Mouse (Mus musculus) erythroblast, embryonic 14.5 days (primary cell): ENCODE results near the gene Nfia. TPM values are rescaled to one million over a fixed set of nuclear protein-coding genes. Genes with fewer than 3 reads are reported as not detected.

Source experiments
- H3K27me3 ChIP-seq: 2 replicates; pipeline ENCODE4 v1.6.1; 2012; ENCODE audit warnings: inconsistent platforms; ENCODE audit not compliant: control insufficient read depth
- H3K36me3 ChIP-seq: 2 replicates; pipeline ENCODE4 v1.6.1; 2012; ENCODE audit warnings: mild to moderate bottlenecking, inconsistent platforms; ENCODE audit not compliant: control insufficient read depth
- H3K4me1 ChIP-seq: 2 replicates; pipeline ENCODE4 v1.6.1; 2012; ENCODE audit warnings: inconsistent platforms; ENCODE audit not compliant: control insufficient read depth
- H3K4me3 ChIP-seq: replicated peaks from 2 replicates; pipeline ENCODE3; 2012; ENCODE audit warnings: moderate library complexity, mild to moderate bottlenecking, inconsistent platforms
- H3K9me3 ChIP-seq: 2 replicates; pipeline ENCODE4 v1.6.1; 2012; ENCODE audit warnings: low read length, inconsistent platforms, mixed read lengths; ENCODE audit not compliant: control insufficient read depth
- GATA1 ChIP-seq: IDR thresholded peaks from 2 replicates; pipeline ENCODE4 v1.6.1; 2012; ENCODE audit warnings: low read length, inconsistent platforms, mixed read lengths
- TAL1 ChIP-seq: IDR thresholded peaks from 3 replicates; pipeline ENCODE4 v1.6.1; 2012; ENCODE audit warnings: low read length, inconsistent platforms, mixed read lengths
- polyA plus RNA-seq: library from polyadenylated mRNA; stranded (reverse); fragments of >175 nt; gene quantifications from 2 replicates; pipeline ENCODE4 v1.2.3, GENCODE M21; 2012

The Nfia gene
- polyA plus RNA-seq, 1 experiment, result 0.08 TPM

- Histone ChIP-seq H3K4me3 (no peak overlapping the region), H3K36me3 (no peaks in the 10 kb centered on the region), H3K9me3 (no peaks in the 10 kb centered on the region), H3K4me1 (no peaks in the 10 kb centered on the region), H3K27me3 (no peaks in the 10 kb centered on the region)
- TF ChIP-seq TAL1, result no peak
- TF ChIP-seq GATA1, result no peak
Measured at GRCm38 (mm10) chr4:98076106-98076505, 303.6 kb downstream of the Nfia start.

GRCm38 (mm10) chr4:98076624-98077023 lies 304.1 kb downstream of the Nfia start:
- TF ChIP-seq GATA1, result no peak
- TF ChIP-seq TAL1, result no peak
- no peak overlapping the region for H3K4me3 ChIP-seq
- no peaks in the 10 kb centered on the region for H3K36me3 ChIP-seq
- no peaks in the 10 kb centered on the region for H3K27me3 ChIP-seq
- H3K4me1 ChIP-seq, result no peaks in the 10 kb centered on the region
- no peaks in the 10 kb centered on the region for H3K9me3 ChIP-seq

- TF ChIP-seq GATA1 (no peak), TAL1 (no peak)
- H3K4me3 ChIP-seq, result no peak overlapping the region
- H3K36me3 ChIP-seq, result no peaks in the 10 kb centered on the region
- no peaks in the 10 kb centered on the region for H3K9me3 ChIP-seq
- no peaks in the 10 kb centered on the region for H3K27me3 ChIP-seq
- H3K4me1 ChIP-seq, result no peaks in the 10 kb centered on the region
Measured at GRCm38 (mm10) chr4:98080586-98080985, 308.1 kb downstream of the Nfia start.

- TF ChIP-seq GATA1, result no peak
- no peak for TF ChIP-seq TAL1
- H3K4me1 ChIP-seq, result no peaks in the 10 kb centered on the region
- H3K9me3 ChIP-seq, result no peaks in the 10 kb centered on the region
- H3K4me3 ChIP-seq, result no peak overlapping the region
- H3K36me3 ChIP-seq, result no peaks in the 10 kb centered on the region
- H3K27me3 ChIP-seq, result no peaks in the 10 kb centered on the region
Measured at GRCm38 (mm10) chr4:98081962-98082361, 309.4 kb downstream of the Nfia start.

- Histone ChIP-seq H3K9me3 (no peaks in the 10 kb centered on the region), H3K27me3 (no peaks in the 10 kb centered on the region), H3K4me3 (no peak overlapping the region), H3K36me3 (no peaks in the 10 kb centered on the region), H3K4me1 (no peaks in the 10 kb centered on the region)
- TF ChIP-seq GATA1 (no peak), TAL1 (no peak)
Measured at GRCm38 (mm10) chr4:98082512-98082911, 310.0 kb downstream of the Nfia start.

- H3K36me3 ChIP-seq, result no peaks in the 10 kb centered on the region
- TF ChIP-seq TAL1 (no peak), GATA1 (no peak)
- no peaks in the 10 kb centered on the region for H3K27me3 ChIP-seq
- no peaks in the 10 kb centered on the region for H3K4me1 ChIP-seq
- H3K4me3 ChIP-seq, result no peak overlapping the region
- H3K9me3 ChIP-seq, result no peaks in the 10 kb centered on the region
Measured at GRCm38 (mm10) chr4:98085060-98085459, 312.5 kb downstream of the Nfia start.

- Histone ChIP-seq H3K9me3 (no peaks in the 10 kb centered on the region), H3K36me3 (no peaks in the 10 kb centered on the region), H3K4me1 (no peaks in the 10 kb centered on the region), H3K4me3 (no peak overlapping the region), H3K27me3 (no peaks in the 10 kb centered on the region)
- TF ChIP-seq TAL1 (no peak), GATA1 (no peak)
Measured at GRCm38 (mm10) chr4:98086976-98087375, 314.4 kb downstream of the Nfia start.

GRCm38 (mm10) chr4:98089985-98090384 lies 317.5 kb downstream of the Nfia start:
- no peak for TF ChIP-seq TAL1
- no peak for TF ChIP-seq GATA1
- Histone ChIP-seq H3K27me3 (peaks cover 4% of the 10 kb centered on the region), H3K4me1 (peaks cover 2% of the 10 kb centered on the region; the same call in 1 of the 2 replicates), H3K4me3 (no peak overlapping the region), H3K36me3 (no peaks in the 10 kb centered on the region), H3K9me3 (no peaks in the 10 kb centered on the region)

GRCm38 (mm10) chr4:98090586-98090985 lies 318.1 kb downstream of the Nfia start:
- peaks cover 4% of the 10 kb centered on the region for H3K27me3 ChIP-seq
- no peak for TF ChIP-seq TAL1
- TF ChIP-seq GATA1, result no peak
- no peaks in the 10 kb centered on the region for H3K36me3 ChIP-seq
- H3K4me3 ChIP-seq, result no peak overlapping the region
- no peaks in the 10 kb centered on the region for H3K9me3 ChIP-seq
- H3K4me1 ChIP-seq, result peaks cover 2% of the 10 kb centered on the region; the same call in 1 of the 2 replicates

- no peak overlapping the region for H3K4me3 ChIP-seq
- TF ChIP-seq GATA1 (no peak), TAL1 (no peak)
- no peaks in the 10 kb centered on the region for H3K9me3 ChIP-seq
- H3K36me3 ChIP-seq, result no peaks in the 10 kb centered on the region
- peaks cover 2% of the 10 kb centered on the region; the same call in 1 of the 2 replicates for H3K4me1 ChIP-seq
- H3K27me3 ChIP-seq, result peaks cover 4% of the 10 kb centered on the region
Measured at GRCm38 (mm10) chr4:98091368-98091827, 318.9 kb downstream of the Nfia start.
